Mouse (Mus musculus) erythroid progenitor cell, adult 5-6 weeks (primary cell): ENCODE results near the gene Tut7. TPM values are rescaled to one million over a fixed set of nuclear protein-coding genes. Genes with fewer than 3 reads are reported as not detected.
A peak's percentile ranks its signal among the peaks of the same experiment; 100 is the strongest.
"Not testable (repeated sequence)": the region's sequence is repeated elsewhere in the genome, so short reads cannot be mapped to it uniquely, and the experiment has no call there.

Source experiments
- ATAC-seq: replicated peaks from 2 replicates; pipeline ENCODE4 v1.8.0; 2016; ENCODE audit warnings: moderate number of reproducible peaks, mild to moderate bottlenecking, moderate TSS enrichment, inconsistent platforms; ENCODE audit not compliant: poor library complexity, low FRiP score, severe bottlenecking
- total RNA-seq, 2 experiments: library from RNA; stranded (forward) in 1 of 2; stranded (reverse) in 1 of 2; fragments of 150-400 nt in 1 of 2; fragments of 186-747, 209-891 nt in 1 of 2; gene quantifications; 2 replicates each; pipeline versions ENCODE4 v1.2.3 to v1.2.4; 2015 to 2017; ENCODE audit warnings: low replicate concordance in 2 of 2

Gene Tut7
- total RNA-seq, 2 experiments from 2014 or later: 492 to 561 TPM

DNA sequence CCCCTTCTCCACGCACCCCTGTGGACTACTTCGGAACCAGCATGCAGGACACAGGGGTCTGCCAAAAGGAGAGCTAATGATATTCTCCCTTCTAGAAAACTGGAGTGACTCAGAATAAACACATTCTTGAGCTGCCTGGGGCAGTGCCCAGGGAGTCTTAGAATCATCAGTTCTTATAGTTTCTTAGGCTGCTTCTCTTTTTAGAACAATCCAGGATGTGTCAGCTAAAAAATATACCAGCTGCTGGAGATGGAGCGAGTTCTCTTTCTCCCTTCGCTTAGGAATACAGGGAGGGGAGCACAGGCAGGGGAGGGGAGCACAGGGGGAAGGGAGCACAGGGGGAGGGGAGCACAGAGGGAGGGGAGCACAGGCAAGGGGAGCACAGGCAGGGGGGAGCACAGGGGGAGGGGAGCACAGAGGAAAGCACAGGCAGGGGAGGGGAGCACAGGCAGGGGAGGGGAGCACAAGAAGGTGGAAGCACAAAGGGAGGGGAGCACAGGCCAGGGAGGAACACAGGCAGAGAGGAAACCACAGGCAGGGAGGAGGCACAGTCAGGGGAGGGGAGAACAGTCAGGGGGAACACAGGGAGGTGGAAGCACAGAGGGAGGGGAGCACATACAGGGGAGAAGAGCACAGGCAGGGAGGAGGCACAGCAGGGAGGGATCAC, 12.0 kb upstream of the Tut7 start:
- ATAC-seq: no peak

DNA sequence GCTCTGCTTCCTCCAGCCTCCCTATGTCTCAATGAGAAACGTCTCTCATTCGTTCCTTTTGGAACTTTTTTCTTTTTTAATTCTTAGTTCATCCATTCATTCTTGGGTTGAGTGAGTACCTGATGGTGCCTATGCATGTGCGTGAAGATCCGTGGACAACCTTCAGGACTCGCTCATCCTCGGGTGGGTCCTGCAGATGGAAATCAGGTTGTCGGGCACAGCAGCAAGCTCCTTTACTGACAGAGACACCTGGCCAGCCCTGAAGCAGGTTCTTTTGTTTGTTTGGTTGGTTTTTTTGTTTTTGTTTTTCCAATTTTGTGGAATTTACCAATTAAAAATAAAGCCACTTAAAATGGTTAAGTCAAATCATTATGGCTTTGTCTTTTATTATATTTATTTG, 9.9 kb upstream of the Tut7 start:
- ATAC-seq: no peak

GRCm38 (mm10) chr13:59832454-59832853, 9.5 kb upstream of the Tut7 start:
- ATAC-seq: no peak

GRCm38 (mm10) chr13:59825966-59826365, 3.0 kb upstream of the Tut7 start:
- ATAC-seq: no peak

DNA sequence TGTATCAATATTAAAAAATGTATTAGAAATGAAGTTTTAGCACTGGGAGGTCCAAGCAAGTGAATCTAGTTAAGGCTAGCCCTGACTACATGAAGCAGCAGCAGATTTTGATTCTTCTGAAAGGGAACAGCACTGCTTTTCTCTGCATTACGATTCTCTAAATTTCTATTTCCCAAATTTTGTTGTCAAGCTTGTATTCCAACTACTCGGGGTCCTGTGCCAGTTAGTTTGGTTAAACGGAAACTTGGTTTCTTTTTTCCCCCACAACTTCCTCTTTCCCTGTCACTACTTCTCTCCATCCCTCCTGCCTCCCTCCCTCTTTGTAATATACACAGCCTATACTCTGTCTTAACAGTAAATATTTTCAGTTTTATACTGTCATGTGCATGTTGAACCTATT, 2.1 kb downstream of the Tut7 start:
- no peak for ATAC-seq

- peak; percentile 39 for ATAC-seq
Observed at GRCm38 (mm10) chr13:59820114-59820513, 2.8 kb downstream of the Tut7 start.

DNA sequence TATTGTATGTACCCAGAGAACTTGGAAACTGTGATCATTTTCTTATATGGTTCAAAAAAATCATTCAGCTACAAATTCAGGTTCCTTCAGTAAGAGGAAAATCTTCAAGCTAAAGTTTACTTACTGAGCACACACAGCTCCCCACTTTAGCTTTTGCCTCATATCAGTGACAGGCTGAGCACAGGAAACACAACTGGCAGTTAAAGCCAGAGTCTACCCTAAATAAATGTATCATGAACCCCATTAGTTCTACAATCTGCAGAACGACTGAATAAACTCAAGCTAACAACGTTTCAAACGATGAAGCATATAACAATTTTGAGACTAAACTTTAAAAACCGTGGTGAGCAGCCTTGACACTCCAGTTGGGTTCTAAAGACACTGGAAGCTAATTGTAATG, 5.6 kb downstream of the Tut7 start:
- no peak for ATAC-seq

DNA sequence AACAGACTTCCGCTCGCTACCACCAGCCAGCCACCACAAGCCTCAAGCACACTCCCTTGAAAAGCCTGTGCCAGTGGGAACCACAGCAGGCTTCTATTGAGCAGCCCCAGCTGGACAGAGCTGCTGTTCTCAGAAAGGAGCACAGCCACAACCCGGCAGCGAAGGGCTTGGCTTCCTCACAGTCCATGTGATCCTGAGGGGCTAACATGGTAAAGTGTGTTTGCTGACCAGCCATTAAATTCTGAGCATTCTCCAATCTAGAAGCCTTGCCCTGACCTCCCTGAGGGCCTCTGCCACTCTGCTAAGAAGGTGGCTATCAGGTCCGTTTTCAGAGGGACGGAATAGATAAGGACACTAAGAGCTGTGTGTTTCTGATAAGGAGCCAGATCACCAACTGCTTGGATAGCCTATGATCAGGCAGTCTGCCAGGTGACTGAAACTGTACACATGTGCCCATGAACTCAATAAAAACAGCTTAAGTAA, 8.8 kb downstream of the Tut7 start:
- peak; percentile 93 for ATAC-seq

DNA sequence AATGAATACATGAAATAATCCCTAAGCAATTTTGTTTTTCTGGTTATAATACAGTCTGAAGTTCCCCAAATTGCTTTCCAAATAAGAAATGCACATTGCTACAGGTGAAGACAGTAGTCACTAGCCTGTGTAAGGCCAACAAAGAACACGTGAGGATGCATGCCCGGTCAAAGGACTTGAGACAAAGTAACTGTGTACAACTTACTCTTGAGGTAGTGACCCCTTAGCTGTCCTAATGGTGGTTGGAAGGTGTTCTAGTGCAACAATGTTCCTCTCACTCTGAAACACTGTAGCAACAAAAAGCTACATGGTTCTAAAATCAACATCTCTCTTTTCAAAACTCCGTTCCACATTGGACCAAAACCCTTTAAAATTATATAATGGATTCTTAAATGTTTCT, 11.4 kb downstream of the Tut7 start:
- no peak for ATAC-seq

- no peak for ATAC-seq
Observed at GRCm38 (mm10) chr13:59801000-59801399, 21.9 kb downstream of the Tut7 start.

GRCm38 (mm10) chr13:59800077-59800476, 22.9 kb downstream of the Tut7 start:
- no peak for ATAC-seq

GRCm38 (mm10) chr13:59798306-59798705, 24.6 kb downstream of the Tut7 start:
- ATAC-seq: no peak

DNA sequence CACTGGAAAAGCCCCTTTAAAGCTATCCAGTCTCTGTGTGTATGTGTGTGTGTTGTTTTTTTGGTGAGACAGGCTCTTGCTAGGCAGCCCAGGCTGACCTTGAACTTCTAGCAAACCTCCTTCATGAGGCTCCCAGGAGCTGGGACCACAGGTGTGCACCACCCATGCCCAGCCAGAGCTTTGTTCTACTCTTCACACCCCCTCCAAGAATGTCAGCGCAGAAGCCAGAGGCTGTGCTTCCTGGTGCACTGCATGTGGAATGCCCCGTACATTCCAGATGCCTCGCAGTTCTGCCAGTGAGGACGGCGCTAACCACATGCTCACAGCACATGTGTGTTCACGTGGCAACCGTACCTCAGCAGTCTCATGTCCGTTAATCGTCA, 26.5 kb downstream of the Tut7 start:
- ATAC-seq: no peak

DNA sequence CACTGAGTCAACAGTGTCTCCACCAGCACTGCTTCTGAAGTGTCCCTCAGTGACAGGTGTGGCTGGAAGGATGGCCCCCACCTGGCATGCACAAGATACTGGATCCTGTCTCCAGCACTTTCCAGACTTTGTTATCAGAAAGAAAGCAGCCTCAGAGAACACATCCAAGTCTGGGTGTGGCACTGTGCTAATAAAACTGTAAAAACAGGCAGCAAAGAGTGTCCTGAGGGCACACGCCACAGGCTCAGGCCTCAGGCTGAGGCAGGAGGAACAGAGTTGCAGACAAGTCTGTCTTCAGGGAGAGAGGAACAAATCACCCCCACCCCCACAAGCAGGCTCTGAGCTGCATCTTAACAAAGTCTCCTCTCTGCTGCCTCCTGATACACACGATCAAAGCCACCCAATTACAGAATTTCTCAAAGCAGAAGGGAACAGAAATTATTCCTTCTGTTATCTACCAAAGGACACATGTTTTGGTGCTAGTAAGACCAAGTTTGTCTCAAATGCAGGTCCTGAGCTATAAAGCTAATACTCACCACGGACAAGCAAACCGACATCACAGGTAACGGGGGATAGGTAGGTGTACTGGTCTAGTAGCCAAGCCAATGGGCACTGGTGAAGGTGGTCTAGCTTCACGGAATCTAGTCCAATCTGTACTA, 27.0 kb downstream of the Tut7 start:
- ATAC-seq: peak; percentile 90

- no peak for ATAC-seq
Observed at GRCm38 (mm10) chr13:59794786-59795185, 28.2 kb downstream of the Tut7 start.

- ATAC-seq: no peak
Observed at GRCm38 (mm10) chr13:59782145-59782544, 40.8 kb downstream of the Tut7 start, which contains the start of gene Gm49354. TSS of gene Gm49354 (minus strand) at chr13:59782245.

DNA sequence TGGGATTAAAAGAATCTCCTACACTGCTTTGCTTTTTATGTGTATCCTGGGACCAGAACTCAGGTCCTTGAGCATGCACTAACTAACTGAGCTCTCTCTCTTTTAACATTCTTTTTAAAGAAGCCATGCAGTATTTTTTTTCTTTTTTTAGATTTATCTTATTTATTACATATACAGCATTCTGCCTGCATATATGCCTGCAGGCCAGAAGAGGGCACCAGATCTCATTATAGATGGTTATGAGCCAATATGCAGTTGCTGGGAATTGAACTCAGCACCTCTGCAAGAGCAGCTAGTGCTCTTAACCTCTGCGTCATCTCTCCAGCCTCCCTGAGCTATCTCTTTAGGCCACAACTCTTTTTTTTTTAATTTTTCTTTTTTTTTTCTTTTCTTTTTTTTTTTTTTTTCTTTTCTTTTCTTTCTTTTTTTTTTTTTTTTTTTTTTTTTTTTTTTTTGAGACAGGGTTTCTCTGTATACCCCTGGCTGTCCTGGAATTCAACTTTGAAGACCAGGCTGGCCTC, 43.1 kb downstream of the Tut7 start:
- not testable (repeated sequence) for ATAC-seq

DNA sequence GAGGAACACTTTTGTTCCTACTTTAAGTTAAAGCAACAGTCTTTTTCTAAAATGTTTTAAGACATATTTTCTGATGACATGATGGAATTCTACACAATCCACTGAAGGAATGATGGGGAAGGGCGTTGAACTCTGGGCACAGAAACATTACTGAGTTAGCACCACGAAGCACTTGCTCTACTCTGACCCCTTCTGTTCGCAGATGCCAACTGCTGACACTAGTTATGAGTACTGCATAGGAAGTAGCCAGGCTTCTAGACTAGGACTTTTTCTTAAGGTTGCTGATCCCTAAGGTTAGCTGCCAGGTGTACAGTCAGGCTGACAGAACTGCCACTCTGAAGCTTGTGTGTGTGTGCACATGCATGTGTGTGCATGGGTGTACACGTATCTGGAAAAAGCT, 43.7 kb downstream of the Tut7 start:
- ATAC-seq: 0 out of 2 replicates have a peak, but pooled peaks have one; percentile 27

GRCm38 (mm10) chr13:59775168-59775567, 47.8 kb downstream of the Tut7 start:
- ATAC-seq: no peak

DNA sequence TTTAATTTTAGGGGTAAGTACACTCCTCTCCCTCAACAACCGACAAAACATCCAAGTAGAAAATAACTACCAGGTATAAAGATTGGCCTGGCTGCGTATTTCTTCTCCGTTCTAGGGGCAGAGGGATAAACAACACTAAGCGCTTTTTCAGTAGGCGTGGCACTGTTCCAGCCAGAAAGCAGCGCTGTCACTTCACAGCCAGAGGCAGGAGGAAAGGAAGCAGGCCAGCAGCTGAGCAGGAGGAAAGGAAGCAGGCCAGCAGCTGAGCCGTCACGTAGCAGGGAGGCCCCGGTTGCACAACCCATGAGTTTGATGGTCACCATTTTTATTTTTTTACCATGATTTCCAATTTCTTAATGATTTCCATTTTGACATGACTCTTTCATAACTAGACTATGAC, 51.7 kb downstream of the Tut7 start:
- ATAC-seq: peak; percentile 60

DNA sequence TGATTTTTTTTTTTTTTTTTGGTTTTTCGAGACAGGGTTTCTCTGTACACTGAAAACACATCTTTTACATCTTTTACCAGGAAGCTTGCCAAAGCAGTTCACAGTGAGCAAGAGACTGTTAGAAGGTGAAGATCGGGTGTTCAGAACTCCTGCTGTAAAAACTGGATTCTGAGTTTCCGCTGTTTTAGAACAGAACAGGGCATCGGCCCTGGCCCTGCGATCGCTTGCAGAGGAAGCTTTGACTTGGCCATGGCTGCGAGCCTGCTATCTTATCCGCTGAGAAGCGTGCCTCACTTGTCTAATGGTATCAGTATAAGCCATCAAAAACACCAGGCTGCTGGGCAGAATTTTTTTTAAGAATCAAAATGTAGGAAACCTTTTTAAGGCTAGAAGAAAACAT, 52.1 kb downstream of the Tut7 start:
- peak; percentile 23 for ATAC-seq
